Mouse (Mus musculus): ENCODE data around the gene Ythdf1.

Gene Ythdf1

GRCm38 (mm10) chr2:180879365-180880067 lies 41.2 kb downstream of the Ythdf1 start:
- DNase-seq (ENCODE audit: low spot score), result no peak

- DNase-seq (ENCODE audit: low spot score), result no peak
Observed at GRCm38 (mm10) chr2:180870006-180870405, 50.7 kb downstream of the Ythdf1 start.

- DNase-seq (ENCODE audit: low spot score), result no peak
Observed at GRCm38 (mm10) chr2:180861561-180861960, 59.2 kb downstream of the Ythdf1 start.

GRCm38 (mm10) chr2:180857121-180857520 lies 63.6 kb downstream of the Ythdf1 start:
- no peak for DNase-seq (ENCODE audit: low spot score)

GRCm38 (mm10) chr2:180855005-180855544 lies 65.7 kb downstream of the Ythdf1 start:
- DNase-seq (ENCODE audit: low spot score), result no peak
